Mouse (Mus musculus) frontal cortex, adult 2 months (tissue): ENCODE results near the gene Cep295. TPM values are rescaled to one million over a fixed set of nuclear protein-coding genes. Genes with fewer than 3 reads are reported as not detected.
"Not testable (repeated sequence)": the region's sequence is repeated elsewhere in the genome, so short reads cannot be mapped to it uniquely, and the experiment has no call there.

Experiments used
- DNase-seq, 2 experiments: peaks; one replicate each; pipeline ENCODE4 v3.0.0; 2022; ENCODE audit warnings: low spot score in 1 of 2; ENCODE audit errors: extremely low spot score in 1 of 2
- polyA plus RNA-seq: library from polyadenylated mRNA; depleted of rRNA; stranded (reverse); fragments of >200 nt; gene quantifications from 2 replicates; pipeline ENCODE4 v1.2.3, GENCODE M21; 2012

Cep295 gene
- polyA plus RNA-seq, 1 experiment, result 22.3 TPM

DNA sequence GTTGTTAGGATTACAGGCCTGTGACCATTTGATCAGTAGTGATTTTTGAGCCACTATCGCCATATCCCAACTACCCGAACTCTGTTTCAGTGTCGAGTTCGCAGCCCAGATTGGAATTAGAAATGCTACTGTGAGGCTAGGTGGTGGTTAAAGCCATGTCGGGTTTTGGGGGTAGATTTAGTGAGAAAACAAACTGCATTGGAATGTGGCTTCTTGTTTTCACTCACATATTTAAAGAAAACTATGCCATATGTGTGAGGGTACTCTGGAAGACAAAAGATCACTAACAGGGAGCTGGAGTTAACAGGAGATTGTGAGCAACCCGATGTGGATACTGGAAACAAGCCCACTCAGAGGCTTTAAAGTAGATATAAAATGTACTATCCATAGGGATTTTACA is 50.3 kb downstream of the Cep295 start:
- no peak for DNase-seq

- peak in 1 of 2 experiments; percentile 35 for DNase-seq
Measured at GRCm38 (mm10) chr9:15306398-15307119, 51.0 kb downstream of the Cep295 start, which contains the start of gene 4931406C07Rik. 4931406C07Rik (minus strand) TSS chr9:15306448.

- DNase-seq, result peak; percentile 91 to 97
Measured at GRCm38 (mm10) chr9:15305503-15306397, 51.8 kb downstream of the Cep295 start, which contains the start of gene Taf1d. Taf1d (plus strand) TSS chr9:15306214.

DNA sequence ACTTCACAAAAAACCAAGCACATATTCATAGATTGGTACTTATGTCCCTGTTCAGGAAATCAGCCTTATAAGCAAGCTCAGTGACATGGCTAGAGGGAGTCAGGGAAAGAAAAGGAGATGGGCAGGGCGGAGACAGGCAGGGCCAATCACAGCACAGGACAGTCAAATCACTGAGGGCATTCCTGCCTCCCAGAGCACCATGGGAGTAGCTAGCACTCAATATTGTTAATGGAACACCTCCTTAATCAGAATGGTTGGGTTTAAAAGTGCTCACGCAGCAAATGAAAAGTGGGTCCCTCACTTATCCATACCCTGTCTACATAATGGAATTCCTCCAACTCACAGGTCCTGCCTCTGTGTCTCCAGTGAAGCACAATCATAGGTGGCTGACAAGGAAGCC is 54.7 kb downstream of the Cep295 start:
- no peak for DNase-seq

DNA sequence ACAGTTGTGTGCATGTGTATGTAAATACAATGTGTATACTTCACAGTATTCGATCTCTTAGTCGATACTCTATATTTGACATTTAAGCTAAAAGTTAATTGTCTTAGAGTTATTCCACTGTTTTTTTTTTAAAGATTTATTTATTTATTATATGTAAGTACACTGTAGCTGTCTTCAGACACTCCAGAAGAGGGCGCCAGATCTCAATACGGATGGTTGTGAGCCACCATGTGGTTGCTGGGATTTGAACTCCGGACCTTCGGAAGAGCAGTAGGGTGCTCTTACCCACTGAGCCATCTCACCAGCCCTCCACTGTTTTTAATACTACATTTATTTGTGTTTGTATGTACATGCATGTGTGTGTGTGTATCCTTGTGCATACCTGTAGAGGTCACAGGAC is 55.6 kb downstream of the Cep295 start:
- DNase-seq, result not testable (repeated sequence)

GRCm38 (mm10) chr9:15301399-15301798 is 56.2 kb downstream of the Cep295 start:
- no peak for DNase-seq

DNA sequence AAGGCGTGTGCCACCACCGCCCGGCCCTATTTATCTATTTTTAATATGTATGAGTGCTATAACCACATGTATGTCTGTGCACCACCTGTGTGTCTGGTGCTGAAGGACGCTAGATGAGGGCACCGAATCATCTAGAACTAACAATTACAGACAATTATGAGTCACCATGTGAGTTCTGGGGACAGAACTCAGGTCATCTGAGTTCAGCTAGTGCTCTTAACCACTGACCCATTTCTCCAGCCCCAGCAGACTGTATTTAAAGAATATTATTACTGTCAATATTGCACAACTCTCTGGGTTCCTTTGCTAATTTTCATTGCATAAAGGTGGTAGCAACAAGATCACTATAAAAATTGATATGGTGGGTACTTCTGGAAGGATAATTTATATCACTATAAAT is 57.5 kb downstream of the Cep295 start:
- DNase-seq, result no peak

DNA sequence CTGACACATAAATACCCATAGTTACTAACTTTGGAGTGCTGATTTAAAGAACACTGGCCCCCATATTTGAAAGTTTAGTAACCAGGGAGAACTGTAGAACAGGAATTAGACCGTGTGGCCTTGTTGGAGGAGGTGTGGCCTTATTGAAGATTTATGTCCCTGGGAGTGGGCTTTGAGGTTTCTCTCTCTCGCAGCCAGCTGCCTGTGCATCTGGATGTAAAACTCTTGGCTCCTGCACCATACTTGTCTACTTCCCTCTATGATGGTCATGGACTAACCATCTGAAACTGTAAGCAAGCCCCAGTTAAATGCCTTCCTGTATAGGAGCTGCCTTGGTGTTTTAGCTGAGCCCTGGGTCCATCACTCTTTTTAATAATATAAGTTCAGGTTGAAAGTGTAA is 59.1 kb downstream of the Cep295 start:
- no peak for DNase-seq

- no peak for DNase-seq
Measured at GRCm38 (mm10) chr9:15297112-15297511, 60.5 kb downstream of the Cep295 start.

- DNase-seq, result no peak
Measured at GRCm38 (mm10) chr9:15289251-15289650, 68.3 kb downstream of the Cep295 start.

DNA sequence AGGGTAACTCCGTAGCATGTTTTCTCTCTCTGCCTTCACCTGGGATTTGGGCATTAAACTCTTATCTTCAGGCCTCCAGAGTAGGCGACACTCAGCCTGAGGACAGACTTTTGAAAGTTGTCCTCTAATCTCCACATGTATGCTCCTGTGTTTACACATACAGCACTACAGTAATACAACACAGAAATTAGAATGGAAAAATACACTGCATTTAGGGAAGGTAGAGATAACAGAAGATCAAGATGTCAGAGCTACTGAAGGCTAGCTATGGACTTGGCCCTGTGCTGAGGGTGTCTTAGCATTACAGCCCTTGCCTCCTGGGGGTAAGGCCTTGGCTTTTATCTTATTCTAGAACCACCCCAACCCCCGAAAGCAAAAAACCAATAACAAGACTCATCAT is 69.2 kb downstream of the Cep295 start:
- no peak for DNase-seq

DNA sequence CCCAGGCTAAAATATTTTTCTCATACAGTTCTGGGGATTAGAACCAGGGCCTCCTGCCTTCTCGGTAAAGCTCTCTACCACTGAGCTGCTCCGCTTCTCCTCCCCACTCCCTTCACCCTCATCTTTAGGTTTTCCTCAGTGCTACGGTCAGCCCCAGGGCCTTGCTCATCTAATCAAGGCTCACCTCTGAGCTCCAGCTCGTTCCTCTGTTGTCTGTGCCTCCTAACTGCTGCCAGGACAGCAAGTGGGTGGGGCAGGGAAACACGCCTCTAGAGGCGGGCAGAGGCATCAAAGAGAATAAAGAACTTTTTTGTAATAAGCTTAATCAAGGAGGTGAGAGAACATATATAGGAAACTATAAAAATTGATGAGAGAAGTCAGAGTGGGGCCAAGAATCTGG is 69.7 kb downstream of the Cep295 start:
- DNase-seq, result no peak

DNA sequence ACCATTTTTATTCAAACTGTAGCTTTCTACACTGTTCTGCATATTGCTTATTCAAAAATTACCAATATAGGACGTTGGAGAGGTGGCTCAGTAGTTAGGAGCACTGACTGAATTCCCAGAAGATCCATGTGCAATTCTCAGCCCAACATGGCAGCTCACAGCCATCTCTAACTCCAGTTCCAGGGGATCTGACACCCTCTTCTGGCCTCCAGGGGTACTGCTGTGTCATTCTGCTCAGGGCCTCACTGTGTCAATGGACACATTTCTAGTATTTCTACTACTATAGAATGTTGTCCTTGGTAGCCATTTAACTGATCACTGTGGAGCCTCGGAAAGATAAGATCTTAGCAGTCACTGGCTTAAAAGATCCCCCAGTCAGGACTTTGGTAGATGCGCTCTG is 72.1 kb downstream of the Cep295 start:
- no peak for DNase-seq

- no peak for DNase-seq
Measured at GRCm38 (mm10) chr9:15280491-15280879, 77.1 kb downstream of the Cep295 start.

DNA sequence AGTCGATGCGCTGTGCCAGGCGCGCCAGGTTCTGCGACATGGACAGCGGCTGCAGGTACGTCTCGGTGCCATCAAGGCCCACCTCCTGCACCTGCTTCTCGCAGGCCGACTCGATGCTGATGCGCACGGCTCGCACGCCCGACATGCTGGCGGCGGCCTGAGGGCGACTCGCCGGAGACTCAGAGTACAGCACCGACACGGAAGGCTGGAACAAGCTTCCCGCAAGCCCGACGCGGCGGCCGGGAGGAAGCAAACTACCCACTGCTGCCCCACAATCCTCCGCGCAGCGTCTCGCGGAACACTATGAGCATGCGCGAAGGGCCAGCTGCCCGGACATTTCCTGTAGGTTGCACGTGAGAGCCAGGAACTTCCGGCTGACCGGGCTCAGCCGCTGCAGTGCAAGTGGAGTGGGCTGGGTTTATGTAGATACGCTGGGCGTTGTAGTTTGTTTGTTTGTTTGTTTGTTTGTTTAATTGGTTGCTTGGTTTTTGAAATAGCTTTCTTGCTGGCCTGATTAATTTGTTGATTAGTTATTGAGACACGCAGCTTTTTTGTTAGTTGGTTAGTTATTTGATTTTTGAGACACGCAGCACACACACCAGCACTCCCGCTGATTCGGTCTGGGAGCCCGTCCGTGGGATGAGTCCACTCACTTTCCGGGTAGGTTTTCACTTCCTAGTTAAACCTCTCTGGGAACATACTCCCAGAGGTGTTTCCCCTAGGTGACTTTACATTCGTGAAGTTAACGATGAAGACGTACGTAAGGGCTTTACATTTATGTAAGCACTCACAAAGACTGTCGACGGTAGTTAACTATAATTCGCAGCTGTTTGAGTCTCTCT is 77.7 kb downstream of the Cep295 start, which contains the start of gene Med17:
Gene Med17, minus strand, starts transcription at position 283 of the 842 bp plus-strand sequence.
- DNase-seq, result peak; percentile 88 to 97

GRCm38 (mm10) chr9:15279139-15279648 is 78.4 kb downstream of the Cep295 start:
- no peak for DNase-seq

GRCm38 (mm10) chr9:15278343-15278742 is 79.2 kb downstream of the Cep295 start:
- DNase-seq, result no peak

GRCm38 (mm10) chr9:15276855-15277254 is 80.7 kb downstream of the Cep295 start:
- no peak for DNase-seq

DNA sequence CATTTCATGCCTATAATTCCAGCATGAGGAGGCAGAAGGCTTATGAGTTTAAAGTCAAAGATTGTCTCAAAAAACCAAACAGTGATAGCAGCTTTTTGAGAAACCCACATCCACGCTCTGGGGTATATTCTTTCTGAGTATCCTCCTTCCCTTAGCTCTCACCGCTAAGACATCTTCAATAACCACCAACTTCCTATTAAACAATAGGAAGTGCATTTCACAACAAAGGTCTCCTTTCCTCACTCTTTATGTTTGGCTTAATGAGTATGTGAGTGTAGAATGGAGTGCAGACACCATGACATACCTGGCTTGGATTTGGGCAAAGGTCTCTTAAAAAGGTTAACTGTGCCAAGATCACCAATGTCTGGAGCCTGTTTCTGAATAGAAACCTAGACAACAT is 83.6 kb downstream of the Cep295 start:
- no peak for DNase-seq
